Mouse (Mus musculus): Measurements from ENCODE around the gene Ptgir.
A peak's percentile ranks its signal among the peaks of the same experiment; 100 is the strongest.

DNA sequence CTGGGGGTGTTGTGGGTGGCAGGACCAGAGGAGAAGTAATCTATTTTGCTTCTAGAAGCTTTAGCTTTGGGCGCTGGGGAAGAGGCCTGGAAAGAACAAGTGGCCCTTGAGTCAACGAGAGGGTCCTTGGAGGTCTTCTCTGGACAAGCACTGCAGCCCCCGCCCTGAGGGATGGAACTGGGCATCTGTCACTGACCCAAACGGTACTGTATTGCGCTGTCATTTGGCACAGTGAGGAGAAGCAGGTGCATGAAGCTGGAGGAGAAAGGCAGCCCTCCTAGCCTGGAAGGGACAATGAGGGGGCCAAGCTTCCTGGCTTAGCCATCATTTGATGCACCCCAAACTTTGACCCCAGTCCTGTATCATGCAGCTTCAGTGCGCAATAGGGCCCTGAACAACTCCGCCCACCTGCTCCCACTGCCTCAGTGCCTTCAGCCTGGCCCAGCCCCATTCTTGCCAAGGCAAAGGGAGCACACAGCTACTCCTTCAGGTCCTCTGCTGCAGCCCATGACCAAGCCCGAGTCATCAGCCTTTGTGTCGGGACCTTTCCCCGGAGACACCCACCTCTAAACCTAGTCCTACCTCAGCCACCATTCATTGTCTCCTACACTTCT, 16.2 kb downstream of the Ptgir start:
- TF ChIP-seq CTCF (IDR thresholded peaks at IDR 0.05; ENCODE audit: extremely low read depth, insufficient read depth, low read length) (no peak), POLR2A (IDR thresholded peaks at IDR 0.05; ENCODE audit: extremely low read depth, insufficient read depth, low read length) (peak; percentile 81)

Data from cortical plate, adult 2 months (tissue).